Mouse (Mus musculus) myocyte (in vitro differentiated cells): ENCODE results near the gene Ccdc171. TPM values are rescaled to one million over a fixed set of nuclear protein-coding genes. Genes with fewer than 3 reads are reported as not detected.

ENCODE experiments used
- H3K27me3 ChIP-seq: one replicate; pipeline ENCODE4 v1.6.1; 2011; ENCODE audit not compliant: control insufficient read depth, insufficient read depth, insufficient read length
- H3K36me3 ChIP-seq: one replicate; pipeline ENCODE4 v1.6.1; 2011; ENCODE audit not compliant: control insufficient read depth, insufficient read depth
- H3K4me2 ChIP-seq: one replicate; pipeline ENCODE4 v1.6.1; 2011; ENCODE audit warnings: low read depth, control low read depth
- H3K4me3 ChIP-seq: one replicate; pipeline ENCODE4 v1.5.1; 2011; ENCODE audit warnings: mild to moderate bottlenecking, control low read depth, moderate library complexity
- H3K79me2 ChIP-seq: one replicate; pipeline ENCODE4 v1.6.1; 2011; ENCODE audit not compliant: control insufficient read depth, insufficient read depth
- H3ac ChIP-seq: one replicate; pipeline ENCODE4 v1.6.1; 2011; ENCODE audit not compliant: control insufficient read depth, insufficient read length
- CEBPB ChIP-seq: IDR thresholded peaks from 2 replicates; pipeline ENCODE4 v1.6.1; 2011; ENCODE audit warnings: mild to moderate bottlenecking, moderate library complexity; ENCODE audit not compliant: poor library complexity, insufficient read depth, severe bottlenecking
- E2F4 ChIP-seq: IDR thresholded peaks from one replicate; pipeline ENCODE4 v1.6.1; 2011; ENCODE audit warnings: mild to moderate bottlenecking, control low read depth, moderate library complexity; ENCODE audit not compliant: insufficient read depth
- MAX ChIP-seq: IDR thresholded peaks from one replicate; pipeline ENCODE4 v1.6.1; 2011; ENCODE audit warnings: low read depth, mild to moderate bottlenecking, control low read depth
- MYOD1 ChIP-seq, 3 experiments: IDR thresholded peaks; one replicate each; pipeline ENCODE4 v1.6.1; 2011; ENCODE audit warnings: control low read depth in 2 of 3, low read depth in 2 of 3, mild to moderate bottlenecking in 2 of 3, moderate library complexity in 1 of 3; ENCODE audit not compliant: insufficient read length in 2 of 3, control insufficient read depth in 1 of 3
- MYOG ChIP-seq, 3 experiments: IDR thresholded peaks; one replicate each; pipeline ENCODE4 v1.6.1; 2011; ENCODE audit warnings: control low read depth in 2 of 3, low read depth in 2 of 3, mild to moderate bottlenecking in 2 of 3; ENCODE audit not compliant: insufficient read length in 2 of 3, control insufficient read depth in 1 of 3, insufficient read depth in 1 of 3
- POLR2A ChIP-seq: IDR thresholded peaks from one replicate; pipeline ENCODE4 v1.6.1; 2011; ENCODE audit warnings: low read depth, mild to moderate bottlenecking, control low read depth, moderate library complexity; ENCODE audit not compliant: insufficient read length
- POLR2AphosphoS2 ChIP-seq: IDR thresholded peaks from one replicate; pipeline ENCODE4 v1.6.1; 2011; ENCODE audit warnings: low read depth, control low read depth; ENCODE audit not compliant: insufficient read length
- REST ChIP-seq: IDR thresholded peaks from one replicate; pipeline ENCODE4 v1.6.1; 2011; ENCODE audit warnings: mild to moderate bottlenecking, control low read depth, moderate library complexity; ENCODE audit not compliant: insufficient read depth, insufficient read length
- SRF ChIP-seq: IDR thresholded peaks from one replicate; pipeline ENCODE4 v1.6.1; 2011; ENCODE audit warnings: low read depth; ENCODE audit not compliant: control insufficient read depth, insufficient read length
- TCF12 ChIP-seq: IDR thresholded peaks from one replicate; pipeline ENCODE4 v1.6.1; 2011; ENCODE audit warnings: mild to moderate bottlenecking, control low read depth; ENCODE audit not compliant: poor library complexity, insufficient read depth, severe bottlenecking
- TCF3 ChIP-seq: IDR thresholded peaks from one replicate; pipeline ENCODE4 v1.6.1; 2011; ENCODE audit warnings: low read depth, control low read depth; ENCODE audit not compliant: insufficient read length
- USF1 ChIP-seq: IDR thresholded peaks from one replicate; pipeline ENCODE4 v1.6.1; 2011; ENCODE audit warnings: low read depth, mild to moderate bottlenecking, control low read depth, moderate library complexity
- polyA plus RNA-seq: library from polyadenylated mRNA; unstranded; fragments of >200 nt; fragmentation: generic; extraction: Trizol; gene quantifications from one replicate; pipeline ENCODE4 v1.2.1, GENCODE M21; 2012; ENCODE audit warnings: missing spikeins

The Ccdc171 gene
- polyA plus RNA-seq, 1 experiment: 0.26 TPM

- Histone ChIP-seq H3K4me2 (no peak overlapping the region), H3K36me3 (no peaks in the 10 kb centered on the region), H3K27me3 (no peaks in the 10 kb centered on the region), H3ac (no peak overlapping the region), H3K4me3 (no peak overlapping the region), H3K79me2 (no peaks in the 10 kb centered on the region)
- TF ChIP-seq CEBPB: no peak
- TF ChIP-seq MYOG (IDR thresholded peaks at IDR 0.05; ENCODE audit: control insufficient read depth in 1 of 3, insufficient read depth in 1 of 3, insufficient read length in 2 of 3, low read depth in 2 of 3): no peak
- TF ChIP-seq POLR2A: no peak
- TF ChIP-seq REST: no peak
- TF ChIP-seq MYOD1 (IDR thresholded peaks at IDR 0.05; ENCODE audit: control insufficient read depth in 1 of 3, insufficient read length in 2 of 3, low read depth in 2 of 3): no peak
Observed at GRCm38 (mm10) chr4:83775136-83775535, 249.8 kb downstream of the Ccdc171 start.

- Histone ChIP-seq H3K4me3 (no peak overlapping the region), H3K27me3 (no peaks in the 10 kb centered on the region), H3ac (no peak overlapping the region), H3K4me2 (no peak overlapping the region), H3K79me2 (no peaks in the 10 kb centered on the region), H3K36me3 (no peaks in the 10 kb centered on the region)
- TF ChIP-seq POLR2AphosphoS2 (no peak), MAX (no peak), POLR2A (no peak), REST (no peak), CEBPB (no peak), TCF3 (no peak)
Observed at GRCm38 (mm10) chr4:83780044-83780443, 254.7 kb downstream of the Ccdc171 start.

GRCm38 (mm10) chr4:83785115-83785514, 259.8 kb downstream of the Ccdc171 start:
- peak; percentile 4 for TF ChIP-seq USF1
- no peak for TF ChIP-seq POLR2A
- no peak overlapping the region for H3K4me2 ChIP-seq
- no peaks in the 10 kb centered on the region for H3K79me2 ChIP-seq
- H3K36me3 ChIP-seq: no peaks in the 10 kb centered on the region
- no peak overlapping the region for H3ac ChIP-seq
- H3K4me3 ChIP-seq: no peak overlapping the region
- no peaks in the 10 kb centered on the region for H3K27me3 ChIP-seq

GRCm38 (mm10) chr4:83791811-83792210, 266.5 kb downstream of the Ccdc171 start:
- H3K79me2 ChIP-seq: no peaks in the 10 kb centered on the region
- H3K36me3 ChIP-seq: no peaks in the 10 kb centered on the region
- H3K4me3 ChIP-seq: no peak overlapping the region
- no peak overlapping the region for H3K4me2 ChIP-seq
- no peak overlapping the region for H3ac ChIP-seq
- H3K27me3 ChIP-seq: no peaks in the 10 kb centered on the region
- no peak for TF ChIP-seq MYOD1 (IDR thresholded peaks at IDR 0.05; ENCODE audit: control insufficient read depth in 1 of 3, insufficient read length in 2 of 3, low read depth in 2 of 3)
- no peak for TF ChIP-seq E2F4
- TF ChIP-seq USF1: no peak
- TF ChIP-seq POLR2AphosphoS2: no peak
- TF ChIP-seq MAX: no peak

- Histone ChIP-seq H3K27me3 (no peaks in the 10 kb centered on the region), H3ac (no peak overlapping the region), H3K4me3 (no peak overlapping the region), H3K36me3 (no peaks in the 10 kb centered on the region), H3K4me2 (peak overlapping the region; percentile 19), H3K79me2 (no peaks in the 10 kb centered on the region)
- TF ChIP-seq SRF (no peak), MYOD1 (IDR thresholded peaks at IDR 0.05; ENCODE audit: control insufficient read depth in 1 of 3, insufficient read length in 2 of 3, low read depth in 2 of 3) (no peak), MAX (no peak), E2F4 (no peak), REST (no peak), TCF3 (no peak), POLR2AphosphoS2 (no peak), MYOG (IDR thresholded peaks at IDR 0.05; ENCODE audit: control insufficient read depth in 1 of 3, insufficient read depth in 1 of 3, insufficient read length in 2 of 3, low read depth in 2 of 3) (no peak), USF1 (no peak), CEBPB (no peak), POLR2A (no peak), TCF12 (no peak)
Observed at GRCm38 (mm10) chr4:83794315-83794922, 269.1 kb downstream of the Ccdc171 start.
